Mouse (Mus musculus) liver (tissue): ENCODE measurements around the gene Tcp11l2.

Source experiments
- DNase-seq: peaks from one replicate; pipeline ENCODE4 v3.0.0-alpha.2; 2020; ENCODE audit warnings: mixed read lengths

Tcp11l2 gene

GRCm38 (mm10) chr10:84608361-84608760, 31.9 kb downstream of the Tcp11l2 start:
- no peak for DNase-seq

GRCm38 (mm10) chr10:84610324-84610723, 33.9 kb downstream of the Tcp11l2 start:
- no peak for DNase-seq

GRCm38 (mm10) chr10:84610783-84611182, 34.4 kb downstream of the Tcp11l2 start:
- no peak for DNase-seq

- DNase-seq, result no peak
Observed at GRCm38 (mm10) chr10:84611664-84612063, 35.2 kb downstream of the Tcp11l2 start.

- no peak for DNase-seq
Observed at GRCm38 (mm10) chr10:84612281-84612680, 35.9 kb downstream of the Tcp11l2 start.

- DNase-seq, result no peak
Observed at GRCm38 (mm10) chr10:84613366-84613765, 36.9 kb downstream of the Tcp11l2 start.

- no peak for DNase-seq
Observed at GRCm38 (mm10) chr10:84615076-84615475, 38.6 kb downstream of the Tcp11l2 start.

GRCm38 (mm10) chr10:84621826-84622790, 45.7 kb downstream of the Tcp11l2 start, which contains the start of gene Polr3b:
TSS of gene Polr3b (plus strand) at chr10:84622292.
- DNase-seq, result peak; percentile 95

- peak; percentile 69 for DNase-seq
Observed at GRCm38 (mm10) chr10:84631182-84631581, 54.8 kb downstream of the Tcp11l2 start.

GRCm38 (mm10) chr10:84632005-84632404, 55.6 kb downstream of the Tcp11l2 start:
- no peak for DNase-seq

GRCm38 (mm10) chr10:84636656-84637055, 60.2 kb downstream of the Tcp11l2 start:
- no peak for DNase-seq

GRCm38 (mm10) chr10:84638382-84638781, 62.0 kb downstream of the Tcp11l2 start:
- DNase-seq, result no peak

GRCm38 (mm10) chr10:84639525-84640287, 63.3 kb downstream of the Tcp11l2 start:
- DNase-seq, result peak; percentile 58

- DNase-seq, result no peak
Observed at GRCm38 (mm10) chr10:84640861-84641260, 64.4 kb downstream of the Tcp11l2 start.

- no peak for DNase-seq
Observed at GRCm38 (mm10) chr10:84641576-84641975, 65.2 kb downstream of the Tcp11l2 start.

- DNase-seq, result no peak
Observed at GRCm38 (mm10) chr10:84645940-84646339, 69.5 kb downstream of the Tcp11l2 start.

GRCm38 (mm10) chr10:84646506-84647102, 70.2 kb downstream of the Tcp11l2 start:
- DNase-seq, result no peak

GRCm38 (mm10) chr10:84647264-84647663, 70.8 kb downstream of the Tcp11l2 start:
- no peak for DNase-seq

GRCm38 (mm10) chr10:84648911-84649310, 72.5 kb downstream of the Tcp11l2 start:
- DNase-seq, result no peak

GRCm38 (mm10) chr10:84654029-84654428, 77.6 kb downstream of the Tcp11l2 start:
- no peak for DNase-seq

- DNase-seq, result no peak
Observed at GRCm38 (mm10) chr10:84654731-84655130, 78.3 kb downstream of the Tcp11l2 start.

GRCm38 (mm10) chr10:84656618-84657017, 80.2 kb downstream of the Tcp11l2 start:
- DNase-seq, result no peak

GRCm38 (mm10) chr10:84657437-84658087, 81.1 kb downstream of the Tcp11l2 start:
- no peak for DNase-seq
